7 mouse cellular contexts compared by ENCODE assay signal in the genomic region with DNA sequence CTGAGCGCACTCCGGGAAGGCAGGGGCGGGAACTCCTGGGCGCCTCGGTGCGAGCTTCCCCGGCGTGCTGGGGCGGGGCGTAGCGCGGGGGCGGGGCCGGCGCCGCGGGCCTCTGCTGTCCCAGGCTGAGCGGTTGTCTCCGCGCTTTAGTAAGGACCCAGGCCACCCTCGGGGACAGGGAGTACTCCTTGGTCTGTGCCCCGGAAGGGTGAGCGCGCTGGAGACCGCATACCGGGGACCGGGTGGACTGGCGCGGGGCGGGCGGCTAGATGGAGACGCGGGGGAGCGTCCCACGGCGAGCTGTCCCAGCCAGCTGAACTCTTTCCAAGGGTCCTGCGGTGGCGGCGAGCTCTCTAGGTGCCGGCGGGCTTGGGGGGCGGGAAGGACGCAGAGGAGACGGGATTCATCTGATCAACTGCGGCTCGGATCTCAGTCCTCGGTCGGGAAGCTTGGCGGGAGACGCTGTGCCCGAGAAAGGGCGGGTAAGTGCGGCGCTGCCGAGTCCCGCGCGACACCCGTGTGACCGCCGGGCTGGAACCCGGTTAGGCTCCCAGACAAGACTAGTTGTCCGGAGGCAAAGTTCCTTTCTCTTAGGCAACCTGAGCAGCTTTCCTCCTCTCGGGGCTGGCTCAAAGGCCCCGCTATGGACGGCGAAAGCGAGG. TPM values are rescaled to one million over a fixed set of nuclear protein-coding genes. Genes with fewer than 3 reads are reported as not detected.
DNase-seq lines count a peak whose midpoint lies in the region; ATAC-seq and TF ChIP-seq lines count a peak whose summit lies in the region.

No protein-coding gene starts in this region.

- peak overlapping the region; percentile 72 for H3K9ac ChIP-seq in hindbrain, embryonic 15.5 days
- peak overlapping the region; percentile 65 for H3K9ac ChIP-seq in limb, embryonic 11.5 days (ENCODE audit: low read length)
- H3K9ac ChIP-seq in midbrain, embryonic 11.5 days (ENCODE audit: low read length) = peak overlapping the region; percentile 73
- H3K9ac ChIP-seq in stomach, embryonic 14.5 days (replicated peaks; ENCODE audit: low read depth, low read length) = peak overlapping the region; percentile 67

- peaks cover 14% of the 10 kb centered on the region; the same call in 1 of the 2 replicates for H3K4me1 ChIP-seq in hindbrain, embryonic 15.5 days (replicated peaks)
- H3K4me1 ChIP-seq in limb, embryonic 11.5 days (ENCODE audit: control insufficient read depth, insufficient read depth, low read length) = no peaks in the 10 kb centered on the region; the same call in 1 of the 2 replicates
- peaks cover 6% of the 10 kb centered on the region; the same call in 1 of the 2 replicates for H3K4me1 ChIP-seq in midbrain, embryonic 11.5 days (ENCODE audit: control insufficient read depth, insufficient read depth, low read length)
- H3K4me1 ChIP-seq in stomach, embryonic 14.5 days (ENCODE audit: control insufficient read depth, insufficient read depth, low read length) = peaks cover 3% of the 10 kb centered on the region; the same call in 1 of the 2 replicates

- WGBS in hindbrain, embryonic 15.5 days = under 1% methylated on average over 67 of the region's 68 CpGs
- WGBS in limb, embryonic 11.5 days = under 1% methylated on average over 65 of the region's 68 CpGs
- under 1% methylated on average over 67 of the region's 68 CpGs for WGBS in midbrain, embryonic 11.5 days
- WGBS in stomach, embryonic 14.5 days = 2% methylated on average over 67 of the region's 68 CpGs

- no peaks in the 10 kb centered on the region for H3K27me3 ChIP-seq in hindbrain, embryonic 15.5 days
- H3K27me3 ChIP-seq in limb, embryonic 11.5 days (ENCODE audit: control insufficient read depth, insufficient read depth, low read length) = peaks cover 9% of the 10 kb centered on the region; the same call in 1 of the 2 replicates
- H3K27me3 ChIP-seq in midbrain, embryonic 11.5 days (ENCODE audit: control insufficient read depth, insufficient read depth, low read length) = peaks cover 16% of the 10 kb centered on the region
- no peaks in the 10 kb centered on the region for H3K27me3 ChIP-seq in stomach, embryonic 14.5 days (ENCODE audit: control insufficient read depth, insufficient read depth, low read length)

- peak; percentile 52 to 61 for DNase-seq in adrenal gland, adult 18-20 months (ENCODE audit: low spot score in 2 of 2)
- peak; percentile 53 to 68 for DNase-seq in cerebellum, postnatal 10 days
- DNase-seq in gastrocnemius, adult 2 months = peak; percentile 64
- DNase-seq in limb, embryonic 11.5 days (ENCODE audit: low spot score) = peak; percentile 81
- peak; percentile 97 for DNase-seq in midbrain, embryonic 11.5 days (ENCODE audit: low spot score, missing footprints)

- TF ChIP-seq CTCF in gastrocnemius, adult 2 months (IDR thresholded peaks at IDR 0.05) = no peak

- H3K27ac ChIP-seq in gastrocnemius, adult 2 months = peak overlapping the region; percentile 81
- H3K27ac ChIP-seq in hindbrain, embryonic 15.5 days (replicated peaks) = peak overlapping the region; percentile 62
- no peak overlapping the region for H3K27ac ChIP-seq in limb, embryonic 11.5 days (replicated peaks; ENCODE audit: low read depth, low read length)
- no peak overlapping the region for H3K27ac ChIP-seq in midbrain, embryonic 11.5 days (ENCODE audit: low read depth, low read length)
- H3K27ac ChIP-seq in stomach, embryonic 14.5 days (ENCODE audit: low read length) = peak overlapping the region; percentile 82

- intact Hi-C loops in gastrocnemius, adult 2 months (cut with DNase I) = no loop called here

- ATAC-seq in hindbrain, embryonic 15.5 days (ENCODE audit: low FRiP score, low read depth) = peak; percentile 94
- peak; percentile 94 for ATAC-seq in limb, embryonic 11.5 days (ENCODE audit: insufficient number of reproducible peaks, low FRiP score, low TSS enrichment, low read depth)
- ATAC-seq in midbrain, embryonic 11.5 days (ENCODE audit: low FRiP score) = peak; percentile 94
- peak; percentile 96 for ATAC-seq in stomach, embryonic 14.5 days (ENCODE audit: insufficient number of reproducible peaks, insufficient read depth, low FRiP score, low read depth)

- peak overlapping the region; percentile 85 for H3K4me2 ChIP-seq in hindbrain, embryonic 15.5 days
- peak overlapping the region; percentile 81 for H3K4me2 ChIP-seq in limb, embryonic 11.5 days (ENCODE audit: low read depth, severe bottlenecking)
- peak overlapping the region; percentile 92 for H3K4me2 ChIP-seq in midbrain, embryonic 11.5 days
- H3K4me2 ChIP-seq in stomach, embryonic 14.5 days (replicated peaks; ENCODE audit: low read depth, low read length) = peak overlapping the region; percentile 77

- no peaks in the 10 kb centered on the region for H3K9me3 ChIP-seq in hindbrain, embryonic 15.5 days
- H3K9me3 ChIP-seq in limb, embryonic 11.5 days (ENCODE audit: control insufficient read depth, low read length) = no peaks in the 10 kb centered on the region
- no peaks in the 10 kb centered on the region for H3K9me3 ChIP-seq in midbrain, embryonic 11.5 days (ENCODE audit: control insufficient read depth, low read length)
- H3K9me3 ChIP-seq in stomach, embryonic 14.5 days (ENCODE audit: control insufficient read depth, low read depth, low read length) = no peaks in the 10 kb centered on the region

- peak overlapping the region; percentile 88 for H3K4me3 ChIP-seq in gastrocnemius, adult 2 months
- H3K4me3 ChIP-seq in hindbrain, embryonic 15.5 days = peak overlapping the region; percentile 60
- peak overlapping the region; percentile 75 for H3K4me3 ChIP-seq in limb, embryonic 11.5 days (ENCODE audit: low read depth, low read length)
- H3K4me3 ChIP-seq in midbrain, embryonic 11.5 days (ENCODE audit: low read depth, low read length) = peak overlapping the region; percentile 69
- H3K4me3 ChIP-seq in stomach, embryonic 14.5 days (ENCODE audit: low read depth, low read length) = peak overlapping the region; percentile 69

- no peaks in the 10 kb centered on the region for H3K36me3 ChIP-seq in hindbrain, embryonic 15.5 days
- H3K36me3 ChIP-seq in limb, embryonic 11.5 days (ENCODE audit: control insufficient read depth, insufficient read depth, low read length) = no peaks in the 10 kb centered on the region
- no peaks in the 10 kb centered on the region for H3K36me3 ChIP-seq in midbrain, embryonic 11.5 days (ENCODE audit: control insufficient read depth, insufficient read depth, low read length)
- no peaks in the 10 kb centered on the region for H3K36me3 ChIP-seq in stomach, embryonic 14.5 days (ENCODE audit: control insufficient read depth, insufficient read depth, low read length)

RNA-seq across cellular contexts. Expression of a gene that starts 0.8 kb away (rescaled TPM):
- total RNA-seq in adrenal gland, adult 18-20 months (2021) = 1 to 10 TPM; 2.3 to 2.7 TPM
- 1 to 10 TPM in 1 of 2 experiments, under 1 TPM in 1; 0.43 to 2.3 TPM for total RNA-seq in gastrocnemius, adult 2 months (2021)
- polyA plus RNA-seq in hindbrain, embryonic 15.5 days (2015; fragmentation: Nextera tagmentation; extraction: Ambion mirVana) = 14.3 and 14.7 TPM in 2 replicates
- 4.0 and 4.5 TPM in 2 replicates for polyA plus RNA-seq in limb, embryonic 11.5 days (2014; fragmentation: Nextera tagmentation; extraction: Ambion mirVana)
- 4.8 and 5.0 TPM in 2 replicates for polyA plus RNA-seq in midbrain, embryonic 11.5 days (2014; fragmentation: Nextera tagmentation; extraction: Ambion mirVana)
- polyA plus RNA-seq in stomach, embryonic 14.5 days (2014; fragmentation: Nextera tagmentation; extraction: Ambion mirVana) = 10.9 and 13.1 TPM in 2 replicates

Comparison
In these comparisons a context has a peak if more than half of its experiments do, and no peak if none do; other contexts are left out.
1. H3K27ac ChIP-seq: peak in gastrocnemius, adult 2 months (single experiment), hindbrain, embryonic 15.5 days (single experiment) and stomach, embryonic 14.5 days (single experiment); none in limb, embryonic 11.5 days (single experiment) and midbrain, embryonic 11.5 days (single experiment).
2. Peak in every context shown above with its lines, with median percentiles within 50 percentile points of each other: DNase-seq, H3K4me3 ChIP-seq, ATAC-seq, H3K4me2 ChIP-seq and H3K9ac ChIP-seq.